Mouse (Mus musculus): ENCODE results near the gene Zfp940. TPM values are rescaled to one million over a fixed set of nuclear protein-coding genes. Genes with fewer than 3 reads are reported as not detected.

Gene Zfp940
- polyA plus RNA-seq, 1 experiment from 2014 or later: 9.8 TPM

- no peak overlapping the region for H3K9ac ChIP-seq (ENCODE audit: low read length)
Observed at GRCm38 (mm10) chr7:29861660-29862059, 8.2 kb upstream of the Zfp940 start.

DNA sequence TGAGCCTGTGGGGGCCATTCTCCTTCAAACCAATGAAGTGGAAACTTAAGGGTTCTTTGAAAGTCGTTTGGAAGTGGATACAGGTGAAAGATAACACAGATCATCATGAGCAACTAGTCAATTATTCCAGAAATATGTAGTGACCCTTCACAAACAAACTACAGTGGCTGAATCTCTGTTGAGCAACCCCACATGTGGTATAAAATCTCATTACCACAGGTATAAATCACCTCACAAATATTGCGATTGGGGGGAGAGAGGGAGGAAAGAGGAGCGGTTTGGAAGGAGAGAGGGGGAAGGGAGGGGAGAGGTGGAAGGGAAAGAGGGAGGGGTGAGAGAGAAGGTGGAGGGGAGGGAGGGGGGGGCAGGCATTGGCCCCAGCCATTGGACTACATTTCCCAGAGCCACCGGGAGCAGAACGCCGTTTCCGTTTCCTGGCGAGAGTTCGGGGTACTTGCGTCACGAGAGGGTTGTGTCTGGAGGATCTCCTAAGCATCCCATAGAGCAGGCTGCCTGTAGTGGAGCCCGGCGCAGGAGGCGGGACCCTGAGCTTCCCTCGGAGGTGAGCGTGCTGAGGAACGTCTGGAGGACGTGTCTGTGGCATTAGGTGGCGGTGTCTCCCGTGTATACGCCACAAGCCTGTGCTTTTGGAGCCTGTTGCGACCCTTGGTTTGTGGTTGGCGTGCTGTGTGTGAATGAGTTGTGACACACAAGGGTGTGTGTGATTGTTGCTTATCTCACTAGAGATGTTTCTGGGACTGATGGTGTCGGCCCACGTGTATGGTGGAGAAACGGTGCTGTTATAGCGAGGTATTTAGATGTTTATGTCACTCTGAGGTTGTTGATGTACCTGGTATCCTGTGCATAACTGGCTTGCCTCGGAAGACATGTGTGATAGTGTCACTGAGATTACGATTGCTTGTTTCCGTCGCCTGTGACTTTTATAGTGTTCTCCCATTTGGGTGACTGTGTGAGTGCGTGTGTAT is 6.4 kb upstream of the Zfp940 start, which contains the start of gene Zfp420:
Gene Zfp420, plus strand, starts transcription at position 448 of the 986 bp plus-strand sequence.
- peak within 1 kb of the TSS; percentile 63 for H3K4me3 ChIP-seq (ENCODE audit: low read depth, low read length)
- H3K27ac ChIP-seq (replicated peaks; ENCODE audit: low read depth, low read length): no peak within 1 kb of the TSS
- no peaks in the 10 kb centered on the region for H3K9me3 ChIP-seq (ENCODE audit: control insufficient read depth, low read length)
- peak within 1 kb of the TSS; percentile 52; the same call in 1 of the 2 replicates for H3K9ac ChIP-seq (ENCODE audit: low read length)
- DNase-seq (ENCODE audit: low spot score) (peak; percentile 87), ATAC-seq (ENCODE audit: insufficient number of reproducible peaks, low FRiP score, low TSS enrichment, low read depth) (peak; percentile 95)
- H3K27me3 ChIP-seq (ENCODE audit: control insufficient read depth, insufficient read depth, low read length): no peaks in the 10 kb centered on the region
- no peaks in the 10 kb centered on the region for H3K4me1 ChIP-seq (ENCODE audit: control insufficient read depth, insufficient read depth, low read length)
- WGBS: 7% methylated on average over 32 of the region's 32 CpGs
- H3K36me3 ChIP-seq (ENCODE audit: control insufficient read depth, insufficient read depth, low read length): no peaks in the 10 kb centered on the region
- H3K4me2 ChIP-seq (ENCODE audit: low read depth, severe bottlenecking): peak within 1 kb of the TSS; percentile 69

More at GRCm38 (mm10) chr7:29861660-29862059, 8.2 kb upstream of the Zfp940 start:
- H3K27me3 ChIP-seq (ENCODE audit: control insufficient read depth, insufficient read depth, low read length): no peaks in the 10 kb centered on the region
- H3K4me2 ChIP-seq (ENCODE audit: low read depth, severe bottlenecking): no peak overlapping the region
- H3K4me3 ChIP-seq (ENCODE audit: low read depth, low read length): no peak overlapping the region
- no peak for ATAC-seq (ENCODE audit: insufficient number of reproducible peaks, low FRiP score, low TSS enrichment, low read depth)
- no peak for DNase-seq (ENCODE audit: low spot score)
- WGBS: 89% methylated on average over 7 of the region's 7 CpGs
- no peaks in the 10 kb centered on the region for H3K9me3 ChIP-seq (ENCODE audit: control insufficient read depth, low read length)
- H3K27ac ChIP-seq (replicated peaks; ENCODE audit: low read depth, low read length): no peak overlapping the region
- H3K4me1 ChIP-seq (ENCODE audit: control insufficient read depth, insufficient read depth, low read length): no peaks in the 10 kb centered on the region
- no peaks in the 10 kb centered on the region for H3K36me3 ChIP-seq (ENCODE audit: control insufficient read depth, insufficient read depth, low read length)

- Histone ChIP-seq H3K36me3 (ENCODE audit: control insufficient read depth, insufficient read depth, low read length) (no peaks in the 10 kb centered on the region; the same call in 1 of the 2 replicates), H3K27me3 (ENCODE audit: control insufficient read depth, insufficient read depth, low read length) (no peaks in the 10 kb centered on the region), H3K9ac (ENCODE audit: low read length) (peak overlapping the region; percentile 1), H3K4me1 (ENCODE audit: control insufficient read depth, insufficient read depth, low read length) (no peaks in the 10 kb centered on the region), H3K9me3 (ENCODE audit: control insufficient read depth, low read length) (no peaks in the 10 kb centered on the region), H3K4me3 (ENCODE audit: low read depth, low read length) (peak overlapping the region; percentile 36), H3K4me2 (ENCODE audit: low read depth, severe bottlenecking) (peak overlapping the region; percentile 81), H3K27ac (replicated peaks; ENCODE audit: low read depth, low read length) (no peak overlapping the region)
- ATAC-seq (ENCODE audit: insufficient number of reproducible peaks, low FRiP score, low TSS enrichment, low read depth) (no peak), DNase-seq (ENCODE audit: low spot score) (no peak)
- WGBS: 57% methylated on average over 9 of the region's 9 CpGs
Observed at GRCm38 (mm10) chr7:29852831-29853218, 644 bp downstream of the Zfp940 start.

DNA sequence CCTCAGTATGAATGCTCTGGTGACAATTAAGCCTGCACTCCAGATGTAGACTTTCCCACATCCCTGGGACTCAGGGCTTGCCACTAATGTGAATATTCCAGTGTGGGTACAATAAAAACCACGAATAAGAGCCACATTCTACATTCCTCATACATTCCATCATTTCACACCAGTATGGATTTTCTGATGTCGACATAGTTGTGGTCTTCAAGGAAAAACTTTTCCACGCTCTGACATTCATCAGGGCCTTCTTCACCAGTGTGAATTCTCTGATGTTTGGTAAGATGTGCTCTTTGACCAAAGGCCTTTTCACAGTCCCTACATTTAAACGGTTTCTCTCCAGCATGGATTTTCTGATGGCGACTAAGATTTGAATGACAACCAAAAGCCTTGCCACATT is 8.9 kb downstream of the Zfp940 start:
- DNase-seq (ENCODE audit: low spot score) (no peak), ATAC-seq (ENCODE audit: insufficient number of reproducible peaks, low FRiP score, low TSS enrichment, low read depth) (no peak)
- H3K9me3 ChIP-seq (ENCODE audit: control insufficient read depth, low read length): no peaks in the 10 kb centered on the region
- H3K4me3 ChIP-seq (ENCODE audit: low read depth, low read length): no peak overlapping the region
- H3K27me3 ChIP-seq (ENCODE audit: control insufficient read depth, insufficient read depth, low read length): no peaks in the 10 kb centered on the region
- no peaks in the 10 kb centered on the region for H3K4me1 ChIP-seq (ENCODE audit: control insufficient read depth, insufficient read depth, low read length)
- H3K27ac ChIP-seq (replicated peaks; ENCODE audit: low read depth, low read length): no peak overlapping the region
- WGBS: 93% methylated on average over 5 of the region's 5 CpGs
- no peak overlapping the region for H3K9ac ChIP-seq (ENCODE audit: low read length)
- no peak overlapping the region for H3K4me2 ChIP-seq (ENCODE audit: low read depth, severe bottlenecking)
- H3K36me3 ChIP-seq (ENCODE audit: control insufficient read depth, insufficient read depth, low read length): no peaks in the 10 kb centered on the region

DNA sequence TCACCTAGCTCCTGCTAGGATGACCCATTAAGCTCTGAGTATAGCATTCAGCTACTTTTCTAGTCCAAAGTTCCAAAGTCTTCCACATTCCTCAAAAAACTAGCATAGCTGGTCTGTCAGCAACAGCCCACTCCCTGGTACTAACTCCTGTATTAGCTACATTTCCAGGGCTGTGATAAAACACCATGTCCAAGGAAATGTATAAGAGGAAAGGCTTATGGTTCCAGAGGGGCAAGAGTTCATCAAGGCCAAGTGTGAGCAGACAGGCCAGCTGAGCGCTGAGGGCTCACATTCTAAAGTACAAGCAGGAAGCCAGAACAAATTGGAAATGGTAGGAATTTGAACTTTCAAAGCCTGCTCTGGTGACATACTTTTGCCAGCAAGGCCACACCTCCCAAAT is 11.4 kb downstream of the Zfp940 start:
- ATAC-seq (ENCODE audit: insufficient number of reproducible peaks, low FRiP score, low TSS enrichment, low read depth): no peak
- no peak for DNase-seq (ENCODE audit: low spot score)
- Histone ChIP-seq H3K4me3 (ENCODE audit: low read depth, low read length) (no peak overlapping the region), H3K36me3 (ENCODE audit: control insufficient read depth, insufficient read depth, low read length) (no peaks in the 10 kb centered on the region), H3K9me3 (ENCODE audit: control insufficient read depth, low read length) (no peaks in the 10 kb centered on the region), H3K9ac (ENCODE audit: low read length) (no peak overlapping the region), H3K4me2 (ENCODE audit: low read depth, severe bottlenecking) (no peak overlapping the region), H3K4me1 (ENCODE audit: control insufficient read depth, insufficient read depth, low read length) (no peaks in the 10 kb centered on the region), H3K27me3 (ENCODE audit: control insufficient read depth, insufficient read depth, low read length) (no peaks in the 10 kb centered on the region), H3K27ac (replicated peaks; ENCODE audit: low read depth, low read length) (no peak overlapping the region)
- 85% methylated on average over 1 of the region's 1 CpGs for WGBS

GRCm38 (mm10) chr7:29839256-29839655 is 14.2 kb downstream of the Zfp940 start:
- Histone ChIP-seq H3K27ac (replicated peaks; ENCODE audit: low read depth, low read length) (no peak overlapping the region), H3K4me1 (ENCODE audit: control insufficient read depth, insufficient read depth, low read length) (no peaks in the 10 kb centered on the region), H3K4me3 (ENCODE audit: low read depth, low read length) (no peak overlapping the region), H3K4me2 (ENCODE audit: low read depth, severe bottlenecking) (no peak overlapping the region), H3K27me3 (ENCODE audit: control insufficient read depth, insufficient read depth, low read length) (no peaks in the 10 kb centered on the region), H3K9ac (ENCODE audit: low read length) (no peak overlapping the region), H3K36me3 (ENCODE audit: control insufficient read depth, insufficient read depth, low read length) (no peaks in the 10 kb centered on the region; the same call in 1 of the 2 replicates), H3K9me3 (ENCODE audit: control insufficient read depth, low read length) (no peaks in the 10 kb centered on the region)
- 86% methylated on average over 3 of the region's 3 CpGs for WGBS
- no peak for DNase-seq (ENCODE audit: low spot score)
- ATAC-seq (ENCODE audit: insufficient number of reproducible peaks, low FRiP score, low TSS enrichment, low read depth): no peak

GRCm38 (mm10) chr7:29836816-29837215 is 16.7 kb downstream of the Zfp940 start:
- Histone ChIP-seq H3K9ac (ENCODE audit: low read length) (no peak overlapping the region), H3K27me3 (ENCODE audit: control insufficient read depth, insufficient read depth, low read length) (no peaks in the 10 kb centered on the region), H3K9me3 (ENCODE audit: control insufficient read depth, low read length) (no peaks in the 10 kb centered on the region), H3K36me3 (ENCODE audit: control insufficient read depth, insufficient read depth, low read length) (peaks cover 2% of the 10 kb centered on the region; the same call in 1 of the 2 replicates), H3K4me2 (ENCODE audit: low read depth, severe bottlenecking) (no peak overlapping the region), H3K4me1 (ENCODE audit: control insufficient read depth, insufficient read depth, low read length) (no peaks in the 10 kb centered on the region), H3K4me3 (ENCODE audit: low read depth, low read length) (no peak overlapping the region), H3K27ac (replicated peaks; ENCODE audit: low read depth, low read length) (no peak overlapping the region)
- ATAC-seq (ENCODE audit: insufficient number of reproducible peaks, low FRiP score, low TSS enrichment, low read depth) (no peak), DNase-seq (ENCODE audit: low spot score) (no peak)
- WGBS: 94% methylated on average over 1 of the region's 1 CpGs

DNA sequence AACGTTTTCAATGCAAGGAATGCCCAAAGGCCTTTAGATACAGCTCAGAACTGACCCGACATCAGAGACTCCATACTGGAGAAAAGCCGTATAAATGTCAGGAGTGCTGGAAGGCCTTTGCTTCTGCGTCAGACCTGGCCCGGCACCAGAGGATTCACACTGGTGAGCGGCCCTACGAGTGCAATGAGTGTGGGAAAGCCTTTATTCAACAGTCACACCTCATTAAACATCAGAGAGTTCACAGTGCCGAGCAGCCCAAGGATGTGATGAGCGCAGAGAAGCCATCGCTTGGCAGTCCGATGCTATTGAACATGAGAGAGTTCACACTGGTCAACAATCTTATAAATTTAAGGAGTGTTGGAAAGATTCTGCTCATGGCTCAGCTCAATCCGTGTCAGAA is 23.7 kb downstream of the Zfp940 start:
- Histone ChIP-seq H3K27me3 (ENCODE audit: control insufficient read depth, insufficient read depth, low read length) (no peaks in the 10 kb centered on the region), H3K4me3 (ENCODE audit: low read depth, low read length) (no peak overlapping the region; the same call in 1 of the 2 replicates), H3K9ac (ENCODE audit: low read length) (no peak overlapping the region), H3K4me1 (ENCODE audit: control insufficient read depth, insufficient read depth, low read length) (no peaks in the 10 kb centered on the region), H3K9me3 (ENCODE audit: control insufficient read depth, low read length) (no peaks in the 10 kb centered on the region), H3K36me3 (ENCODE audit: control insufficient read depth, insufficient read depth, low read length) (peaks cover 34% of the 10 kb centered on the region), H3K4me2 (ENCODE audit: low read depth, severe bottlenecking) (no peak overlapping the region), H3K27ac (replicated peaks; ENCODE audit: low read depth, low read length) (no peak overlapping the region)
- WGBS: 93% methylated on average over 12 of the region's 12 CpGs
- DNase-seq (ENCODE audit: low spot score) (no peak), ATAC-seq (ENCODE audit: insufficient number of reproducible peaks, low FRiP score, low TSS enrichment, low read depth) (no peak)

All from limb, embryonic 11.5 days (tissue).